Mouse (Mus musculus): ENCODE measurements around the gene Abca13.

- no peak for TF ChIP-seq CTCF (IDR thresholded peaks at IDR 0.05; ENCODE audit: extremely low read depth, insufficient read length, insufficient replicate concordance, low read depth, low read length)
- no peak for TF ChIP-seq POLR2A (IDR thresholded peaks at IDR 0.05; ENCODE audit: low read depth, low read length)
Observed at GRCm38 (mm10) chr11:9269090-9269489, 77.3 kb downstream of the Abca13 start.
